Mouse (Mus musculus) left cerebral cortex, postnatal 25 days (tissue): ENCODE measurements at regions not wholly inside any gene's neighbourhood (a gene's known extent, or its start where the extent isn't known, plus 50 kb on each side); places are given as distances from the start of the nearest gene placed in this dataset.

Experiments
- DNase-seq, 2 experiments: peaks; one replicate each; pipeline ENCODE4 v3.0.0; 2022; ENCODE audit warnings: low spot score in 2 of 2, mixed read lengths in 1 of 2
- intact Hi-C: fragments of 180-260 bp; cut with DNase I; formaldehyde crosslinking; loops from one replicate; pipeline ENCODE4 v1.15.1; 2025

DNA sequence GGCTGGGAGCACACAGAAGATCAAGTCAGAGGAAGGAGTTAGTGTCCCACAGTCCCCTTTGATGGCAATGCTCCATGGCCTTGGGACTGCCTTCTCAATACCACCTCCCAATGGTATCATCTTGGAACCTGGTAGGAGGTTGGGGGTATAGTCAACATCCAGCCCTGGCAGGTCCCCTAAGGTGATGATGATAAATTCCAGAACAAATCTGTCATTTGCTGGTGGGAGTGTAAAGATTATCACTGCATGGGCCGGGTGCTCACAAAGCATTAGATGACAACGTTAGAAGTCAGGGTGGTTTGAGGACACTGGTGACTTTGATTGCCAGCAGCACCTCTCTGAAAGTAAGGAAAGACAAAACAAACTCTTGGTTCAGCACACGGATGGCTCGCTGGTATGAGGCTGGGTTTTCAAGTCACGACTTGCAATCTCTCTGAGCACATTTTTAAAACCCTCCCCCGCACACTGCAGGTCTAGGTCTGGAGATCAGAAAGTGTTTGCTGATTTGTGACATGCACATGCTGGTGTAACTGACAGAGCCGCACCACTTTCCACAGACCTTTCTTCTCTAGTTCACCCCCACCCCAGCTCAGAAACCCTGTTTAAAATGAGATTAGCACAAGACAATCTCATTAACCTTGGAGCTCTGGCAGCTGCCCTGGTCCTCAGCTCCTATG lies 154.5 kb upstream of the Kbtbd8 start:
- no peak for DNase-seq
- intact Hi-C loops: no loop called here

GRCm38 (mm10) chr6:94961821-94962220 lies 155.2 kb upstream of the Kbtbd8 start:
- intact Hi-C loops: no loop called here
- no peak for DNase-seq

- intact Hi-C loops: no loop called here
- DNase-seq: no peak
Observed at GRCm38 (mm10) chr6:94957990-94958389, 159.1 kb upstream of the Kbtbd8 start.

DNA sequence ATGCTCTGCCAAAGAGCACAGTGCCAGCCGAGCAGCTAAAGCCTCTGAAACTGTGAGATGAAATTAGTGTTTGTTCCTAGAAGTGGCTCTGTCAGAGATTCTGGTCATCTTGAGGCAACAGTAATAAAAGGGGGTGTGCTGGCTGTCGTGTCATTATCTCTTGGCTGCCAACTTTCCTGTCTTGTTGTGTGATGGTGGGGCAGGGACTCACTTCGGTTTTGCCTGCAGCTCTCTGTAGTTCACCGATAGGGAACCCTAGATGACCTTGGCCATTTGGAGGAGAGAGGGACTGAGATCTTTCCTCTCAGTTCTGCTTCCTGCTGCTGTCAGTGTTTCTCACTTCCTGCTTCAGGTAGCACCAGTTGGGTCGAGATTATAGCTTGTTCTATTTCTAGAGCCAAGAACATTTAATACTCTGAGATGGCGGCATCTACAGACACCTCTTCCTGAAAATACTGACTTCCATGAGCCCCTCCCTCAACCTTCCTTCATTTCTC lies 159.8 kb upstream of the Kbtbd8 start:
- intact Hi-C loops: no loop called here
- DNase-seq: no peak

DNA sequence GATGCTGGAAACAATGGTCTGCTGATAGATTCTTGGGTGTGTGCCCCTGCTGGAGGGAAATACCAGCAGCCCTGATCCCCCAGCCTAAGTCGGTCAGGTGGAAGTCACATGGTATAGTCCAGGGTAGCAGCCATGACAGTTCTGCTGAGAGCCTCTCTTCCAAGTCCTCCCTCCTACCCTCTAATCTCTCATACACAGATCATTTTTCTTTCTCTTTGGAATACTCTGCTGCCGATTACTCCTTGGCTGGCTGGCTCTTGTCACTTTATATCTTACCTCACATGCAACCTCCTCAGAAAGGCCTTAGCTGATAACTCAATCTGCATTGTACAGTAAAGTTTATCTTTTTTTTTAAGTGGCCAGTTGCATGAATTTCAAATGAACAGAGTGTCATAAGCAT lies 162.5 kb upstream of the Kbtbd8 start:
- DNase-seq: no peak
- intact Hi-C loops: no loop called here

- DNase-seq: no peak
- intact Hi-C loops: no loop called here
Observed at GRCm38 (mm10) chr6:94953658-94954057, 163.4 kb upstream of the Kbtbd8 start.

DNA sequence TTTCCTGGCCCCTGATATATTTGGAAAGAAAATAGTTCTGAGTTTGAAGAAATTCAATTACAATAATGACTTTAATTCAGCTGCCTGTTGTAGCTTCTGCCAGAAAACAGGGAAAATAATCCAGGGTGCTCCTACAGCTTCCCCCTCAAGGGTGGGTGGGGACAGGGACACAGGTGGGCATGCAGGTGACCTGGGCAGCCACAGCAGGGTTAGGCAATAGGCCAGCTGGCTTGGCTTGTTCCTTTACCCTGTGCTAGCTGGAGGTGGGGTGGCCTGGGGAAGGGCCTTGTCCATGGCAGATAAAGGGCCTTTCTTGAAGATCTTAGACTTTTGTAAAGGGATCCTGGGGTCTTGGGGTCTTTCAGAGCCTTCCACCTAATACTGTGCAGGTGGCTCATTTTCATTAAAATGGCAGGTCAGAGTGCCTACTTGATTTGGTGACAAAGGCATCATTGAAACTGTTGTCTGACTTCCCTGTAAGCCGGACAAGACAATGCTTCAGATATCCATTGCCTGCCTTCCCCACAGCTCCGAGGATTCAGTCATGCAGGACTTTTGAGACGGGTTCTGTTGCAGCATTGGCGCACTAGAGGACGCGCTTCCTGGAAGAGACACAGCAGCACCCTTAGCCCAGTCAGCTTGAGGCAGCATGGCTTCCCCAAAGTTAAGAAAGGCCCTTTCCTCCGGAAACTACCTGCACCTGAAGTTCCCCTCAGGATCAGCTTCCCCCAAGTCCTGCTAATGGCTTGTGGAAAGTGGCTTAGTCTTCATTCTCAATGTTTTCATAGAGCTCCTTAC lies 164.9 kb upstream of the Kbtbd8 start:
- intact Hi-C loops: no loop called here

GRCm38 (mm10) chr6:94950944-94951343 lies 166.1 kb upstream of the Kbtbd8 start:
- DNase-seq: no peak
- intact Hi-C loops: no loop called here

More for the DNA sequence above, 164.9 kb upstream of the Kbtbd8 start:
- no peak for DNase-seq

DNA sequence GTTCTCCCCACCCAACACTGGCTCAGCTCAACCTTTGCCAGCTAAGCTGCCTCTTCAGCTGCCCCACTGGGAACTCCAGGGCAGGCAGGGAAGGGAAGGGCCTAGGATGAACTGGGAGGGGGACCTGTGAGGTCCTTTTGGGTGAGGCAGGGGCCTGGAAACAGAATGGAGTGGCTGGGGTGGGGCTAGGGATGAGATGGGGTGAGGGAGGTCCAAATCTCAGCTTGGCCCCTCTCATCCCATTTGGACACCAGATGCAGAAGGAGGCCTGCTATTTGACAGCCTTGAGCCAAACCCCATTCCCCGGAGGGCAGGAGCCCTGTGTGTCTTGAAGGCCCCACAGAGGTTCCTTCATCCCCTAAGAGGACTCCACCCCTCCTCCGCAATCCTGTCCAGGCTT lies 166.7 kb upstream of the Kbtbd8 start:
- intact Hi-C loops: no loop called here
- DNase-seq: no peak

GRCm38 (mm10) chr6:94946352-94946900 lies 170.6 kb upstream of the Kbtbd8 start:
- DNase-seq: no peak
- intact Hi-C loops: no loop called here

- intact Hi-C loops: no loop called here
Observed at GRCm38 (mm10) chr6:94945715-94946114, 171.3 kb upstream of the Kbtbd8 start.

DNA sequence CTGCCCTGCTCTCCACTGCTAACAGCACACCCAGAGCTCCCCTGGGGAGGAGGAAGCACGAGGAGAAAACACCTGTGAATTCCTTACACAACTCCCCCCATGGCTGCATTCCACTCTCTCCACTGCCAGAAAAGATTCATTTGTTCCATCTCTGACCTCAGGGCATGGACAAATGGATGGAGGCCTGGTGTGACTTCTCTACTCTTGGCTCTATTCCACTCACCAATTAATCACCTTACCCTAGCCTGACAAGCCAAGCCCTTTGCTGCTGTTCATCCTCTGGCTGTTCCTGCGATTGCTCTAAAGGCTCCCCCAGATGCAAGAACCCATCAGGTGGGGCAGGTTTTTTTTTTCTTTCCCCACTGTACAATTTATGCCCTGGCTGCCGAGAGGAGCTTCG lies 172.8 kb upstream of the Kbtbd8 start:
- intact Hi-C loops: no loop called here
- DNase-seq: no peak

More at GRCm38 (mm10) chr6:94945715-94946114, 171.3 kb upstream of the Kbtbd8 start:
- no peak for DNase-seq

DNA sequence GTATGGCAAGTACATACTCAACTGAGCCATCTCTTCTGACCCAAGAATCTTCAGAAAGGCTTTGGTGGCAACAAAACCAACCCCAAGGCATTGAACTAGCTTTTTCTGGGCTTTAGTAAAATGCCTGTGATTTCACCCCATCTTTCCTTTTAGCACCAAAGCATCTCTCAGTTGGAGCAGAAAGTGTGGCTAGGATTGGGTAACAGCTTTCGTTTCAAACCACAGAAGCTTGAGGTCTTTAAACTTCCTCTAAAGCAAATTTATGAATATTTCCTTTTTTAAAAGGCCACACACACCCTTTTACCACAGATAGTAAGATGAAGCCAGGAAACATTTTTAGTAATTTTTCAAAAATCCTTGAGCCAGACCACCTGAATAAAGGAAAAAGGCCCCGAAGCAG lies 178.1 kb upstream of the Kbtbd8 start:
- no peak for DNase-seq
- intact Hi-C loops: no loop called here

DNA sequence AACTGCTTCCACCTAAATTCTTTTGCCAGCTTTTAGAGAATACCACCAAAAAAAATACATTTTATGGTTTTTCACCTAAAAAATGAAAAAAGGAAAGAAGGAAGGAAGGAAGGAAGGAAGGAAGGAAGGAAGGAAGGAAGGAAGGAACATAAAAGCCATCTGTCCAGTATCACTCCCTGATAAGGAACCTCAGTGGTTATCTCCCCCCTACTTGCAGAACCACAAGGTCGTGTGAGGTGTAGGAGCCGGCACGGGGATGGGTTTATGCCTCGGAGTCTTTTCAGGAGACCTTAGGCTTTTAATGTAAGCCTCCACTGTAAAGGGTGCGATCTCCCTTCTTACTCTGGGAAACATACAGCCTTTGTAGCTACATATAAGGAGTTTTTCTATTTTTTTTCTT lies 180.8 kb upstream of the Kbtbd8 start:
- no peak for DNase-seq
- intact Hi-C loops: no loop called here

- DNase-seq: no peak
- intact Hi-C loops: no loop called here
Observed at GRCm38 (mm10) chr6:94935706-94936105, 181.3 kb upstream of the Kbtbd8 start.

DNA sequence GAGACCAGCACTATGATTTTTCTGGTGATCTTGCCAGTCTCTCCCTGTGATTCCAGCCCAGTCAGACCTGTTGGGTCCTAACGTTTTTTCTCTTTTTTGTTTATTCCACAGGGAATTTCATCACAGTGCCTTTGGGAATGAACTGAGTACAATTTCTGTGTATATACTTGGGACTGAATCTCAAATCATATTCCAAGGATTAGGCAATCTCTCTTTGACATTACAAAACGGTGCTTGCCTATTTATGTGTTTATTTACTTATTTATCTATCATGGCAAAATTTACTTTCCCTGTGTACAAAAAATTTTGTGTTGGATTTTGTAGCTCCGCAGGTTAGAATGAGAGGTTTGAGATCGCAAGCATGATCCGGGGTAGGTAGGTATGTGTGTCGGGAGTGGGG lies 189.2 kb upstream of the Kbtbd8 start:
- DNase-seq: no peak
- intact Hi-C loops: no loop called here

DNA sequence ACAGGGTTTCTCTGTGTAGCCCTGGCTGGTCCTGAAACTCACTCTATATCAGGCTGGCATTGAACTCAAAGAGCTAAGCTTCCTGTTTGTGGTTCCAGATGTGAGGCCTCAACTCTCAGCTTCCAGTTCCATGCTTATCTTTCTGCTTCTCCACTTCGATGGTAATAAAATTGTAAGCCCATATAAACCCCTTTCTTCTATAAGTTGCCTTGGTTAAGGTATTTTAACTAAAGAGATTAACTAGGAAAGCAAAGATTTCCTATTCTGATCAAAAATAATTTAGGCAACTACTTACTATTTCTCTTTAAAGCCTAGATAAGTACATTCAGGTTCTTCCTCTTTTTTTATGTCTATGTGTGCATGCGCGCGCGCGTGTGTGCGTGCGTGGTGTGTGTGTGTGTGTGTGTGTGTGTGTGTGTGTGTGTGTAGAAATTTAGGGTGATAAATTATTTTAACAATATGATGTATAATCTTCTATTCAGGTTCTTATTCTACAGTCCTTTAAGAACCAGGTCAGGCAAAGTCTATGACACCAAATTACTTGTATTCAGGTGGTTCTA lies 190.3 kb upstream of the Kbtbd8 start:
- intact Hi-C loops: no loop called here
- no peak for DNase-seq

GRCm38 (mm10) chr6:94925408-94925807 lies 191.6 kb upstream of the Kbtbd8 start:
- no peak for DNase-seq
- intact Hi-C loops: no loop called here

GRCm38 (mm10) chr6:94924338-94925039 lies 192.6 kb upstream of the Kbtbd8 start:
- intact Hi-C loops: no loop called here

DNA sequence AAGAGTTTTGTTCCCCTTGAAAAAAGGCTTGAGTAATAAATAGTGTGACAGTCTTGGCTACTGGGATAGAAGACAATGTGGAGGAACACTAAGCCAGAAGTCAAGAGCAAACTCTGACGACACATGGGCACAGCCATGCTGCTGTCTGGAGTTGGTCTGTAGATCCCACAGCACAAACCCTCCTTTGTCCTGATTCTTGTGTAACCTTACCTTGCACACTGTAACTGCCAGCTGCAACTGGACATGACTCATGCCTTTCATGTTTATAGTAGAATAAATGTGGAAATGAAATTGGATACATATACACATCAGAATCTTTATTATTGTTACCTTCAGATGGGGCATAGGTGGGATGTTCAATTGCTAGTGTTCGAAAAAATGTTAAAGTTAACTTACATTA lies 195.3 kb upstream of the Kbtbd8 start:
- intact Hi-C loops: no loop called here
- DNase-seq: no peak

More at GRCm38 (mm10) chr6:94924338-94925039, 192.6 kb upstream of the Kbtbd8 start:
- DNase-seq: no peak
